Mouse (Mus musculus): ENCODE results near the gene 4930562C15Rik. TPM values are rescaled to one million over a fixed set of nuclear protein-coding genes. Genes with fewer than 3 reads are reported as not detected.

Gene 4930562C15Rik
- polyA plus RNA-seq, 1 experiment from 2014 or later: 0.22 TPM

DNA sequence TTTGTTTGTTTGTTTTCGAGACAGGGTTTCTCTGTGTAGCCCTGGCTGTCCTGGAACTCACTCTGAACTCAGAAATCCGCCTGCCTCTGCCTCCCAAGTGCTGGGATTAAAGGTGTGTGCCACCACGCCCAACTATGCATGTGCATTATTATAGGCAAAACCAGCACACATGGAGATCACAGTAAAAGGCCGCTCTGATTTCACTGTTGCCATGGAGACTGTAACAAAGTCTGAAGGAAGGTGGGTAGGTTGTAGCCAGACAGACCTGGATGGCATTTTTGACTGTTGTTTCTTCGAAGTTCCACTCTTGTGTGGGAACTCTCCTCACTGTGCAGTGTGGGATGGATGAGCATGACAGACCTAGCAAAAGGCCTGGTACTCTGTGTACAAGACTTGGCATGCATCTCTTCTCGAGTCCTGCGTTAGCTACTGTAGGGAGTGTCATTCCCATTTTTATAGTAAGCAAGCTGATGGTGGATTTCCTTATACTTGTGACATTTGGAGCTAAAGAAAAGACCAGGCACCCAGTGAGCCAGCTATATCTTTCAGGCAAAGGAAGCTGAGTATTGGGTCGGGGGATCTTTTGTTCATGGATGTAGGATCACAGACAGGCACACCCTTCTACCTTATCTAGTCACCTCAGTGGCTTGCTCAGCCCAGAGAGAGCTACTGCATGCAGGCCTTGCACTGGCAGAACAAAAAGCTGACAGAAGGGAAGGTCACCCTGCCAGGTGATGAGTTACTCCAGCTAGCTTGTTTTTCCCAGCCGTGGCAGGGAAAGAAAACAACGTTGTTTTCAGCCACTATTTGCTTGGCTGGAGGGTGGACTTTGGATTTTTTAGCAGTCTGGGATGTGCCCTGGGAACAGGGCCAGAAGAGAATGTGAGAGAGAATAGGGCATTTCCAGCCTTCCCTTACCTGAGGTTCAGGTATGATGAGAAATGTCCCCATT lies 46.5 kb downstream of the 4930562C15Rik start:
- H3K4me1 ChIP-seq (ENCODE audit: control insufficient read depth, insufficient read depth, low read length): peaks cover 34% of the 10 kb centered on the region
- WGBS: 65% methylated on average over 10 of the region's 10 CpGs
- ATAC-seq: no peak
- H3K4me2 ChIP-seq (ENCODE audit: low read depth, low read length): peak overlapping the region; percentile 90
- H3K9me3 ChIP-seq (ENCODE audit: control insufficient read depth, low read length): no peaks in the 10 kb centered on the region
- peak overlapping the region; percentile 69 for H3K4me3 ChIP-seq (ENCODE audit: low read length)
- no peaks in the 10 kb centered on the region for H3K36me3 ChIP-seq (ENCODE audit: control insufficient read depth, insufficient read depth, low read length)
- no peaks in the 10 kb centered on the region for H3K27me3 ChIP-seq (replicated peaks; ENCODE audit: control insufficient read depth, insufficient read depth, low read length)
- H3K9ac ChIP-seq (ENCODE audit: low read depth, low read length): peak overlapping the region; percentile 88
- peak overlapping the region; percentile 98 for H3K27ac ChIP-seq (ENCODE audit: low read length)

DNA sequence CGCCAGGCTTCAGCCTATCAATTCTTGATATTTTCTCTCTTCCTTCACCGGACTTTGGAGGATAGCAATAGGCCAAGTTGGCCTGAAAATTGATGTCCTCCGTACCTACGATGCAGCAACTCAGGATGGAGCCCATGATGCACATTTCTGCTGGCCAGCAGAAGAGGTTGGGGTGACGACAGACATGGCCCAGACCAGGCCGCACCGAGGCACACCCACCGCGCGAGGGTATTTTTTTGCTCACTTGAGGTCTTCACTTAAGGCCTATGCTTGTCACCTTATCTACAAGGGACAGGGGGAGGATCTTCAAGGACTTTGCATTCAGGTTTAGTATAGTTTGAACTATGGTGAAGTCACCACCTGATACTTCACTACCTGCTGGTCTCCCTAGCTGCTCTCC lies 49.7 kb downstream of the 4930562C15Rik start:
- Histone ChIP-seq H3K4me3 (ENCODE audit: low read length) (no peak overlapping the region), H3K9me3 (ENCODE audit: control insufficient read depth, low read length) (no peaks in the 10 kb centered on the region), H3K9ac (ENCODE audit: low read depth, low read length) (0 out of 2 replicates have a peak overlapping the region, but pooled peaks have one; percentile 95), H3K4me1 (ENCODE audit: control insufficient read depth, insufficient read depth, low read length) (peaks cover 29% of the 10 kb centered on the region), H3K27ac (ENCODE audit: low read length) (0 out of 2 replicates have a peak overlapping the region, but pooled peaks have one; percentile 49), H3K36me3 (ENCODE audit: control insufficient read depth, insufficient read depth, low read length) (no peaks in the 10 kb centered on the region), H3K27me3 (replicated peaks; ENCODE audit: control insufficient read depth, insufficient read depth, low read length) (no peaks in the 10 kb centered on the region), H3K4me2 (ENCODE audit: low read depth, low read length) (peak overlapping the region; percentile 87; the same call in 1 of the 2 replicates)
- no peak for ATAC-seq
- 89% methylated on average over 10 of the region's 10 CpGs for WGBS

DNA sequence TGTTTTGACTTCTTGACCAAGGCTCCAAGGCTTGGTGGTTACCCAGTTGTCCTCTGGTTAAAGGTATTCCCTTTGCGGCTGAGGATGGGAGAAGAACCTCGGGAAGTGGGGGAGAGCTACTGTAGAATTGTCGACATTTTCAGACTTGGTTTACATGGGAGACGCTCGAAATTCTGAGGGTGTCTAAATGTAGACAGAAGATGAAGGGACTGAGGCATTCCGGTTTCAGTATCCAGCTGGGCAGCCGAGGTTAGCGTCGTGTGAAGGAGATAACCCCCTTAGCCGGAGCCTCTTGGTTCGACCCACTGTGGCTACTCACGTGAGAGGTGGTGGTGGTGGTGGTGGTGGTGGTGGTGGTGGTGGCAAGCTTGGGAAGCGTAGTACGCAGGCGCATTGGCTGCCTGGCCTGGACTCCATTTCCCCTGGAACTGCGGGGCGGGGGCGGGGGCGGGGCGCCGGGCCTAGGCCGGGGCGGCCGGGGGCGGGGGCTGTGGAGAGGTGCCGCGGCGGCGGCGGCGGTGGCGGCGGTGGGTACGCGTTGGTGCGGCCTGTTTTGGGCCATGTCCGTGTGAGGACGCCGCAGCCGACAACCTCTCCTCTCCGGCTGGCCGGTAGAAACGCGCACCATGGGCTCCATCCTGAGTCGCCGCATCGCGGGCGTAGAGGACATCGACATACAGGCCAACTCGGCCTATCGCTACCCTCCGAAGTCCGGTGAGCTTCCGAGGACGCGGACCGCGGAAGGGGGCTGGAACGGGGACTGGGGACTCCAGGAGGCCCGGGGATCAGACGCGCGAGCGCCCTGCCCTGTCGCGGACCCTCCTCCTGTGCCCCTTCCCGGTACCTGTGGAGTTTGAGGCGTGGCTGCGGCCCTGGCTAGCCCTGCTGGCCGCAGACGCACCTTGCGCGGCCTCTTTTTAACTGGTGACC lies 50.8 kb downstream of the 4930562C15Rik start, which contains the start of gene Mgrn1:
Gene Mgrn1 (plus strand): TSS at position 490 of the 930 bp plus-strand sequence.
- no peaks in the 10 kb centered on the region for H3K9me3 ChIP-seq (ENCODE audit: control insufficient read depth, low read length)
- under 1% methylated on average over 57 of the region's 74 CpGs for WGBS
- H3K36me3 ChIP-seq (ENCODE audit: control insufficient read depth, insufficient read depth, low read length): no peaks in the 10 kb centered on the region
- H3K27ac ChIP-seq (ENCODE audit: low read length): peak within 1 kb of the TSS; percentile 91
- H3K4me3 ChIP-seq (ENCODE audit: low read length): peak within 1 kb of the TSS; percentile 84
- H3K4me1 ChIP-seq (ENCODE audit: control insufficient read depth, insufficient read depth, low read length): peaks cover 29% of the 10 kb centered on the region
- no peaks in the 10 kb centered on the region for H3K27me3 ChIP-seq (replicated peaks; ENCODE audit: control insufficient read depth, insufficient read depth, low read length)
- ATAC-seq: peak; percentile 86
- peak within 1 kb of the TSS; percentile 87 for H3K4me2 ChIP-seq (ENCODE audit: low read depth, low read length)
- H3K9ac ChIP-seq (ENCODE audit: low read depth, low read length): peak within 1 kb of the TSS; percentile 95

DNA sequence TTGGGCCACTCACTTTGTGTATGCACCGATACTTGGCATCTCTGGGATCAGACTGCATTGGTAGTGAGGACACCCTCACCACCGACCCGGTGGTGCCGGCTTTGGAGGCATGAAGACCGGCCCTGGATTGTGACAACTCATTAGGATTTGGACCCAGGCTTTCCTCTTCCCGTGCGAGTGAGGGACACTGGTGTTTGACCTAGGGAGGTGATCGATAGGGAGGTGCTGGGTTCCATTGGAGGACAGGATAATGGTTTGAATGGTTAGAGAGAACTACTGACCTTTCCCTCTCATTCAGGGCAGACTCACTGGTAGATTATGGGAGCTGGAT lies 51.4 kb downstream of the 4930562C15Rik start:
- ATAC-seq: no peak; the same call in none of the 2 replicates
- H3K36me3 ChIP-seq (ENCODE audit: control insufficient read depth, insufficient read depth, low read length): no peaks in the 10 kb centered on the region
- 0% methylated on average over 8 of the region's 8 CpGs for WGBS

DNA sequence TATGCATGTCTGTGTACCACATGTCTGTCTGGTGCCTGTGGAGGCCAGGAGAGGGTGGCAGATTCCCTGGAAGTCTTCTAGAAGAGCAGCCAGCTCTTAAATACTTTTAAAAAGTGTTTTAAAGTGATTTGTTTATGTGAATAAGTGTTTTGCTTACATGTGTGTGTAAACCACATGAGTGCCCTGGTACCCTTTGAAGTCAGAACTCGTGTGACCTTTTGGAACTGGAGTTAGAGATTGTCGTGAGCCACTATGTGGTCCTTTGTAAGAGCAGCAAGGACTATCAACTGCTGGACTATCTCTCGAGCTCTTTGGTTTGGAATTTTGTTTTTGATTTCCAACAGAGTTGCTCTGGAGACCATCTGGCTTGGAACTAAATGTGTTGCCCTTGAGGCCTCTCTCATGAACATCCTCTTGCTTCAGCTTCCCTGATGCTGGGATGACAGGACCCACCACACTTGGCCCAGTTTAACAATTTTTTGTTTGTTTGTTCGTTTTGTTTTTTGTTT lies 55.0 kb downstream of the 4930562C15Rik start:
- H3K9me3 ChIP-seq (ENCODE audit: control insufficient read depth, low read length): no peaks in the 10 kb centered on the region
- 40% methylated on average over 4 of the region's 4 CpGs for WGBS
- H3K9ac ChIP-seq (ENCODE audit: low read depth, low read length): no peak overlapping the region
- H3K27ac ChIP-seq (ENCODE audit: low read length): no peak overlapping the region
- H3K4me3 ChIP-seq (ENCODE audit: low read length): no peak overlapping the region
- no peaks in the 10 kb centered on the region for H3K27me3 ChIP-seq (replicated peaks; ENCODE audit: control insufficient read depth, insufficient read depth, low read length)
- no peaks in the 10 kb centered on the region for H3K36me3 ChIP-seq (ENCODE audit: control insufficient read depth, insufficient read depth, low read length)
- H3K4me2 ChIP-seq (ENCODE audit: low read depth, low read length): no peak overlapping the region
- peaks cover 18% of the 10 kb centered on the region for H3K4me1 ChIP-seq (ENCODE audit: control insufficient read depth, insufficient read depth, low read length)
- no peak for ATAC-seq

More for the DNA sequence above, 51.4 kb downstream of the 4930562C15Rik start:
- H3K9ac ChIP-seq (ENCODE audit: low read depth, low read length): peak overlapping the region; percentile 95
- H3K4me3 ChIP-seq (ENCODE audit: low read length): peak overlapping the region; percentile 84
- peak overlapping the region; percentile 87 for H3K4me2 ChIP-seq (ENCODE audit: low read depth, low read length)
- no peaks in the 10 kb centered on the region for H3K9me3 ChIP-seq (ENCODE audit: control insufficient read depth, low read length)
- no peaks in the 10 kb centered on the region for H3K27me3 ChIP-seq (replicated peaks; ENCODE audit: control insufficient read depth, insufficient read depth, low read length)
- peaks cover 24% of the 10 kb centered on the region for H3K4me1 ChIP-seq (ENCODE audit: control insufficient read depth, insufficient read depth, low read length)
- H3K27ac ChIP-seq (ENCODE audit: low read length): peak overlapping the region; percentile 91

DNA sequence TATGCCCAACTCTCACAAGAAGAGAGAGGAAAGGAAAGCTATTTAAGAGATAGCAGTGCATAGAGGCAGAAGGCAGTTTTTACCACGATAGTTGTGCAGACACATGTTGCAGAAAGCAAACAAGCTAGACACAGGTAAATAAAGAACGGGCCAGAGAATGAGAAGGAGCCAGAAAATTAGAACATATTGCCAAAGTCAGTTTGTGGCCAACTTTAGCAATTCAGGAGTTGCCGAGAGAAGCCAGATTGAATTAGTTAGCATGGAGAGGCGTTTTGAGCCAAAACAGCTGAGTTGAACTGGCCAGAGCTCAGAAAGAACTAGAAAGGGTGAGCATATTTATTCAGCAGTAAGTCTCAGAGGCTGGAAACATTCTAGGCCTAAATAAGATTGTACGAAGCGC lies 57.0 kb downstream of the 4930562C15Rik start:
- Histone ChIP-seq H3K9me3 (ENCODE audit: control insufficient read depth, low read length) (no peaks in the 10 kb centered on the region), H3K27ac (ENCODE audit: low read length) (no peak overlapping the region), H3K9ac (ENCODE audit: low read depth, low read length) (no peak overlapping the region), H3K4me1 (ENCODE audit: control insufficient read depth, insufficient read depth, low read length) (peaks cover 25% of the 10 kb centered on the region), H3K4me2 (ENCODE audit: low read depth, low read length) (no peak overlapping the region), H3K36me3 (ENCODE audit: control insufficient read depth, insufficient read depth, low read length) (no peaks in the 10 kb centered on the region), H3K4me3 (ENCODE audit: low read length) (no peak overlapping the region), H3K27me3 (replicated peaks; ENCODE audit: control insufficient read depth, insufficient read depth, low read length) (no peaks in the 10 kb centered on the region)
- WGBS: 83% methylated on average over 6 of the region's 6 CpGs
- no peak for ATAC-seq

DNA sequence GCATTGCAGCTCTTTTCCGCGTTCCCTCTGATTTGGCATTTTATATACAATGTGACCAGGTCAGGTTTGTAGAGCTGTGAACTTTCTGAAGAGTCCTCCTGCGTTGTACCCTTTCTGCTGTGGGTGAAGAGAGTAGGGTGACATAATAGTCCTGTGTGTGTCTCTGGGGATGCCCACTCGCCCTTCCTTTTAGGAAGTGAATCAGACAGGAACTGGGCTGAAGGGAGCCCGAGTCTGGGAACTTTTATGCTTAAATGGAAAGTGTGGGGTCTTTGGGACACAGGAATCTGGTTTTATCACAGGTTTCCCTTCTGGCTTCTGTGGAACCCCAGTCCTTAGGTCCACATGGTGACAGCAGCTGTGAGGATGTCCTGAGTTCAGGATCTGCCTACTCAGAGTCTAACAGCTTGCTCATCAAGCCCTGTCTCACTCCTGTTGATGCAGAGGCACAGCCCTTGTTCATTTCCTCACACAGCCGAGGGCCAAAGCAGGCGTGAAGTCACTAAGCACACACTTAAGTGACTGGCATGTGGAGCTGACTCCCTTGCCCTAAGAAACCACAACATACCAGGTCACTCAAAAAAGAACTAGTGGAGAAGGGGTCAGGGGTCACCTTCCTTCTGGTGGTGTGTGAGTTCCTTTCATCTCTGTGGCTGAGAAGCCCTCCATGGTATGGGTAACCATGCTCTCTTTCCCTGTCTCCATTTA lies 59.1 kb downstream of the 4930562C15Rik start:
- Histone ChIP-seq H3K36me3 (ENCODE audit: control insufficient read depth, insufficient read depth, low read length) (no peaks in the 10 kb centered on the region), H3K9me3 (ENCODE audit: control insufficient read depth, low read length) (no peaks in the 10 kb centered on the region), H3K4me3 (ENCODE audit: low read length) (no peak overlapping the region), H3K4me2 (ENCODE audit: low read depth, low read length) (no peak overlapping the region), H3K27ac (ENCODE audit: low read length) (no peak overlapping the region), H3K9ac (ENCODE audit: low read depth, low read length) (no peak overlapping the region), H3K4me1 (ENCODE audit: control insufficient read depth, insufficient read depth, low read length) (peaks cover 21% of the 10 kb centered on the region), H3K27me3 (replicated peaks; ENCODE audit: control insufficient read depth, insufficient read depth, low read length) (no peaks in the 10 kb centered on the region)
- ATAC-seq: no peak
- 87% methylated on average over 7 of the region's 7 CpGs for WGBS

DNA sequence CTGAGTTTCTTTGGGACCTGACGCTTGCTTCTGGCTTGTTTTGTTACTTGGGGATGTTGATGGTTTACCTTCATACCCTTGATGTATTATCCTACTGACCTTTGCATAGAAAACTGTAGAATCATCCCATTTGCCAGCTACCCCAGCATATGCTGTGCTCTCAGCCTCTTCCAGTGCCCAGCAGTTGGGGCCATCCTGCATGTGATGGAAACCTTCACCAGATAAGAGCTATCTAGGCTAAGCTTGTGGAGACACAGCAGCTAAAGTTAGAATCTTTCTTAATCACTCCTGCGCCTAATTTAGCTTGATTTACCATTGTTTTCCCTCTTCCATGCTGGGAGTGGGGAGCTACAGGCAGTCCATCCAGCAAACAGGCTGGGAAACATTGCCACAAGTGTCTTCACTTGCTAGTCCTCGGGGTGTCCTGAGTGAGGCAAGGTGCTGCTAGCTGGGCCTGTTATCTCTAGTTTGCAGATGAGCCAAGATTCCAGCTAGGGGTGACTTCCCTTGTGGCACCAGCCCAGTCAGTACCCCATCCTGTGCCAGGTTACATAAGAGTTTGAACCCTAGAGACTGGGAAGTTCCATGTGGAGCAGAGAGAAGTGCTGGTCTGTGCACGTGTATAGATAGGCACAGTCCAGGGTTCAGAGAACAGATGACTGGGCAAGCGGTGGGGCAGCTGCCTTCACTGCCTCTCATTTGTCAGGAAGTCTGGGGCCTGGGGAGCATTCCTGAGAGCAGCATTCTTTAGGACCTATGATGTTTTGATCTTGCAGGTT lies 61.2 kb downstream of the 4930562C15Rik start:
- 67% methylated on average over 5 of the region's 5 CpGs for WGBS
- ATAC-seq: peak; percentile 92

More for the DNA sequence above, 61.2 kb downstream of the 4930562C15Rik start:
- Histone ChIP-seq H3K9me3 (ENCODE audit: control insufficient read depth, low read length) (no peaks in the 10 kb centered on the region), H3K27ac (ENCODE audit: low read length) (peak overlapping the region; percentile 52), H3K4me2 (ENCODE audit: low read depth, low read length) (no peak overlapping the region), H3K4me3 (ENCODE audit: low read length) (no peak overlapping the region), H3K4me1 (ENCODE audit: control insufficient read depth, insufficient read depth, low read length) (peaks cover 21% of the 10 kb centered on the region), H3K9ac (ENCODE audit: low read depth, low read length) (no peak overlapping the region), H3K27me3 (replicated peaks; ENCODE audit: control insufficient read depth, insufficient read depth, low read length) (no peaks in the 10 kb centered on the region), H3K36me3 (ENCODE audit: control insufficient read depth, insufficient read depth, low read length) (no peaks in the 10 kb centered on the region)
